Mouse (Mus musculus) hindlimb bud, embryonic 11.5 days (tissue): ENCODE data around the gene Pigu.
A peak's percentile ranks its signal among the peaks of the same experiment; 100 is the strongest.

Experiments used
- DNase-seq: peaks from one replicate; pipeline ENCODE4 v3.0.0-alpha.2; 2012; ENCODE audit warnings: low read depth, low spot score; ENCODE audit errors: extremely low spot score

The Pigu gene

GRCm38 (mm10) chr2:155236362-155236992 lies 120.8 kb downstream of the Pigu start, which contains the start of gene Dynlrb1:
Gene Dynlrb1, plus strand, starts transcription at chr2:155236533.
- peak; percentile 95 for DNase-seq

- no peak for DNase-seq
Measured at GRCm38 (mm10) chr2:155235746-155236361, 121.4 kb downstream of the Pigu start.
